Mouse (Mus musculus) bone marrow macrophage, adult 2 months (primary cell): Measurements from ENCODE around the gene Thrap3. TPM values are rescaled to one million over a fixed set of nuclear protein-coding genes. Genes with fewer than 3 reads are reported as not detected.
A peak's percentile ranks its signal among the peaks of the same experiment; 100 is the strongest.

Experiments
- H3K27ac ChIP-seq: 2 replicates; pipeline ENCODE4 v1.5.1; 2012; ENCODE audit warnings: low read depth, low read length; ENCODE audit not compliant: insufficient read depth
- H3K4me1 ChIP-seq: 2 replicates; pipeline ENCODE4 v1.6.1; 2012; ENCODE audit warnings: low read length; ENCODE audit not compliant: control insufficient read depth, insufficient read depth
- H3K4me3 ChIP-seq: 2 replicates; pipeline ENCODE4 v1.5.1; 2012; ENCODE audit warnings: mild to moderate bottlenecking, low read length, moderate library complexity; ENCODE audit not compliant: insufficient read depth
- CTCF ChIP-seq: IDR thresholded peaks from 2 replicates; pipeline ENCODE4 v1.5.1; 2012; ENCODE audit warnings: low read depth, mild to moderate bottlenecking, low read length, moderate library complexity
- POLR2A ChIP-seq: IDR thresholded peaks from 2 replicates; pipeline ENCODE4 v1.6.1; 2012; ENCODE audit warnings: mild to moderate bottlenecking, low read depth, low read length, borderline replicate concordance
- polyA plus RNA-seq: library from polyadenylated mRNA; stranded (reverse); fragments of >200 nt; gene quantifications from 2 replicates; pipeline ENCODE4 v1.2.4, GENCODE M21; 2012; ENCODE audit not compliant: missing spikeins, insufficient read depth, insufficient read length

Thrap3 gene
- polyA plus RNA-seq, 1 experiment, result 236 TPM

DNA sequence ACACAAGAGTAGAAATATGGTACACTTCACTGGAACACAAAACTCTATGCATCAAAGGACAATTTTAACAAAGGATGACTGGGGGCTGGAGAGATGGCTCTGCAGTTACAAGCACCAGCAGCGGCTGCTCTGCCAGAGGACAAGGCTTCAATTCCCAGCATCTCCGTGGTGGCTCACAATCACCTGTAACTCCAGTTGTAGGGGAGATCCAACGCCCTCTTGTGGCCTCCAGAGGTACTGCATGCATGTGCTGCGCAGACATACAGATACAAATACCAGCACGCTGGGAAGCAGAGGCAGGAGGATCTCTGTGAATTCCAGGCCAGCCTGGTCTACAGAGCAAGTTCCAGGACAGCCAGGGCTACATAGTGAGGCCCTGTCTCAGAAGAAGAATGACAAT is 45.9 kb downstream of the Thrap3 start:
- Histone ChIP-seq H3K4me1 (peaks cover 18% of the 10 kb centered on the region), H3K27ac (no peak overlapping the region), H3K4me3 (no peak overlapping the region)
- TF ChIP-seq POLR2A (no peak), CTCF (peak; percentile 95)

DNA sequence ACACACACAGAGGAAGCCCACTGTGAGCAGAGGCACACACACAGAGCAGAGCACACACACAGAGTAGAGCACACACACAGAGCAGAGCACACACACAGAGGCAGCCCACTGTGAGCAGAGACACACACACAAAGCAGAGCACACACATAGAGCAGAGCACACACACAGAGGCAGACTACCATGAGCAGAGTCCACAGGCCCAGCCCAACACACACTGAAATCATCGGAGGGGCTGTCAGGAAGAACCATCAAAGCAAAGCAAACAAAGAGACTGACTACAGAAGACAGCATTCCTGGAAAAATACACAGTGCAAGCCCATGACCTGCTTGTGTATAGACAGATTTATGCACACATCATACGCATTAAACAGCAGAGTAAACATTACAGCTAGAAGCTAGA is 46.7 kb downstream of the Thrap3 start:
- Histone ChIP-seq H3K4me3 (no peak overlapping the region), H3K4me1 (peaks cover 18% of the 10 kb centered on the region), H3K27ac (no peak overlapping the region)
- no peak for TF ChIP-seq CTCF
- TF ChIP-seq POLR2A, result no peak

DNA sequence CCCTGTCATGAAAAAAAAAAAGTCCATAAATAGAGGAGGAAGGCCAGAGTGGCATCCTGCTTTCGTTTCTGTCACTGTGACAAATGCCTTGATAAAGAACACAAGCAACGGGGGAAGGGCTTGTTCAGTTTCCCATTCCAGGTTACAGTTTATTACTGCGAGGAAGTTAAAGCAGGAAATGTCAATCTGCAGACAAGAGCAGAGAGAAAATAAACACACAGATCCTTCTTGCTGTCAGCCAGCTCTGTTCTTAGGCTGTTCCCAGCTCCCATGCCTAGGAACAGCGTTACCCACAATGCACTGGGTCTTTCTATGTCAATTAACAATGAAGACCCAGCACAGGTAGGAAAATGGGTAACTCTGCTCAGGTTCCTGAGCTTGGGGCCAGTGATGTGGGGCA is 47.4 kb downstream of the Thrap3 start:
- TF ChIP-seq CTCF, result no peak
- TF ChIP-seq POLR2A, result no peak
- H3K4me3 ChIP-seq, result no peak overlapping the region
- H3K4me1 ChIP-seq, result peaks cover 18% of the 10 kb centered on the region
- peak overlapping the region; percentile 22 for H3K27ac ChIP-seq

DNA sequence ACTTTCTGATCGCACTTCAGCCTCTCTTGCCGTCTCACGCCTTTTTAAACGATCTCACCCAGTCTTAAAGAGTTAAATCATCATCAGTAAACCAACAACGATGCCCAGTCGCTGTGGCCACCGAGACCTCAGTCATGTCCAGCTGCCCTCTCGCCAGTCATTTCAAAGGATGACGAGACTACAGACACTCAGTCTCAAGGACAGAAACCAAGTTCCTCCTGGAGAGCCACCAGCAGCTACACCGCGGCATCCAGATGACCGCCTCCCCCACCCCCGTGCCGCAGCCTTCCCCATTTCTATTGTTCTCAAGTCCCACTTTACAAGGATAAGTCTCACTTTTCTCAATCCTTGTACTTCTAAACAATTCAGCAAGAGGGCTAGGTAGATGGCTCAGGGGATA is 49.7 kb downstream of the Thrap3 start:
- Histone ChIP-seq H3K4me1 (peaks cover 23% of the 10 kb centered on the region), H3K27ac (no peak overlapping the region), H3K4me3 (no peak overlapping the region)
- TF ChIP-seq CTCF (no peak), POLR2A (no peak)

DNA sequence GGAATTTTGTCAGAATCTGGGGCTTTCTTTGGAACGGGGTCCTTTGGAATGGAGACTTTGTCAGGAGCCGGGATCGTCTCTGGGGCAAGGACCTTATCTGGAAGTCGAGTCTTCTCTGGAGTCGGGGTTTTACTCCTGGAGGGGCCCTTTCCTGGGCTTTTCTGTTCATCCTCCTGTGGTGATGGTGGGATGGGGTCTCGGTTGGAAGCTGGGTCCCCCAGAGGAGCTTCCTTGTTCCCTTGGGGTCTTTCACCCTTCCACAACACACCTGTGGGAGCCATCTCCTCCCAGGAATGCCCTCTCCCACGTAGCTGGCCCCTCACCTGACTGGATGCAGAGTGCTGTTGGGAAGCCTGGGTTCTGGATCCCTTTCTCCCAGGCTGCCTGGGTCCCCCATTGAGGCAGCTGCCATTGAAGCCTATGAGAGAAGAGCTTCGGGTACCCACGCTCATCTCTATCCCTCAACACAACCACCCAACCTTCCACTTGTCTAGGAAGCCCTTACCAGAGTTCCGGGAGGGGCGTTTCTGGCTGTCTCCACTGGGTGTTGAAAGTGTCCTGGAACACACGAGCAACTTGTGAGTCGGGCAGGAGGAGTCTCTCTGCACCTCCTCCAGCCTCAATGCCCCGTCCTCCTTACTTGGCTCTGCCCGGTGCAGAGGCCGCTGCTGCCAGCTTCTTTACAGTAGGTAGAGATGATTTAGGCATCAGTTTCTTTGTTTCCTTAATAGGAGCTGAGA is 50.7 kb downstream of the Thrap3 start:
- TF ChIP-seq CTCF, result no peak
- H3K4me1 ChIP-seq, result peaks cover 23% of the 10 kb centered on the region
- H3K27ac ChIP-seq, result no peak overlapping the region
- H3K4me3 ChIP-seq, result no peak overlapping the region

DNA sequence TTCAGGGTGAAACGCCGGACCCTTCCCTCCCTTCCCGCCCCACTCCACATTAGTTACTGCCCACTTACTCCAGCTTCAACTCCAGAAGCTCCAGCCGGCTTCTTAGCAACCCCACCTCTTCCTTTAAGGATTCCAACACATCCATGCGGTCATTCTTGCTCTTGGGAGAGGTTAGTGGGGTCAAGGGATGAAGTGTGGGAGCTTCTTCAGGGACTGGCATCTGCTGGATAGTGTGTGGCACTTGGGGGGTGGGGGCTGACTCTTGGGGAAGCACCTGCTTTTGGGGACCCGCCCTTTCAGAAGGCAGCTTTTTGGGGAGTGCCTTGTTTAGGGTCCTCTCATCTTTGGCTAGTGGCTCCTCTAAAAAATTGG is 51.6 kb downstream of the Thrap3 start:
- Histone ChIP-seq H3K27ac (no peak overlapping the region), H3K4me1 (peaks cover 17% of the 10 kb centered on the region), H3K4me3 (no peak overlapping the region)
- TF ChIP-seq POLR2A (no peak), CTCF (no peak)

DNA sequence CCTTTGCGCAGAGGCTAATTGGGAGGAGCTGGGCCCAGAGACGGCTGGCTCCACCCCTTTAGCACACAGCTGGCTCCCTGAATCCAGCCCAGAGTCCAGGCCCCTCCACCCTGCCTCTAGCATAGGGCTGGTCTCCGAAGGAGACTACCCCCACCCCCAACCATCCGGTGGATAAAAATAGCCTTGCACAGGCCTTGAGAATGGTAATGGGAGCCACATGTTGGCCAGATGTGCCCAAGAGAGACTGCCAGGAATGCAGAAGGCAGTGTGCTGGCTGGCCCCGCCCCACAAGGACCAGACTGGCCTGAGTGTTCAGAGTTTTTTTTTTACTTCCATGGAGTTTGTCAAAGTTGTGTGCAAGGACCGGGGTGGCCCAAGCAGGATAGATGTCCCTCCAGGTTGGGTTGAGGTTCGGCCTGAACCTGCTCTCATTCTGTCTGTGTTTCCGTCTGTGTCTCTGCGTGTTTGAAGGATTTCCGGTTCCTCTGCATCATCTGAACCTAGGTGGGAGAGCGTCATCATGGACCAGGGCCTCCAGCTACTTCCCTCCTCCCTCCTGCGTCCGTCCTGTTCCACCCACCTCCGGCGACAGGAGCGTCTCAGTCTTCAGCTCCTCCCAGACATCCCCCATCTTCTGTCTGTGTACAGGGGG is 52.1 kb downstream of the Thrap3 start:
- Histone ChIP-seq H3K4me1 (peaks cover 12% of the 10 kb centered on the region), H3K27ac (no peak overlapping the region), H3K4me3 (no peak overlapping the region)
- no peak for TF ChIP-seq CTCF
- no peak for TF ChIP-seq POLR2A

DNA sequence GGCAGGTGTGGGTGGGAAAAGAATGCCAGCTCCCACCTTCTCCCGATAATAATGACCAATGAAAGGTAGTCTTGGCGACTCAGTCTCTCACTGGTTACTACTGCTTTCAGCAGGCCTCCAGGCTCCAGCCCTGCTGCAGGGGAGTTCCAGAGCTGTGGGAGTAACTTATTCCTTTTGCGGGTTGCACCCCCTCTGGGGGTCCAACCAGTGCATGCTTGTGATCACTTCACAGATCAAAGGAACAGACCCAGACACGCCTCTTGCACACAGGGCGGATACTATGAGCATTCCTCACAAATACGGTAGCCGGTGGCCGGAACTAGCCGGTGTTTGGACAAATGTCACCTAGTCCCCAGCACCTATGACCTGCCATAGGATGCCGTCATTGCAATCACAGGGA is 52.8 kb downstream of the Thrap3 start:
- no peak for TF ChIP-seq POLR2A
- no peak for TF ChIP-seq CTCF
- no peak overlapping the region for H3K27ac ChIP-seq
- H3K4me3 ChIP-seq, result no peak overlapping the region
- H3K4me1 ChIP-seq, result peaks cover 5% of the 10 kb centered on the region

DNA sequence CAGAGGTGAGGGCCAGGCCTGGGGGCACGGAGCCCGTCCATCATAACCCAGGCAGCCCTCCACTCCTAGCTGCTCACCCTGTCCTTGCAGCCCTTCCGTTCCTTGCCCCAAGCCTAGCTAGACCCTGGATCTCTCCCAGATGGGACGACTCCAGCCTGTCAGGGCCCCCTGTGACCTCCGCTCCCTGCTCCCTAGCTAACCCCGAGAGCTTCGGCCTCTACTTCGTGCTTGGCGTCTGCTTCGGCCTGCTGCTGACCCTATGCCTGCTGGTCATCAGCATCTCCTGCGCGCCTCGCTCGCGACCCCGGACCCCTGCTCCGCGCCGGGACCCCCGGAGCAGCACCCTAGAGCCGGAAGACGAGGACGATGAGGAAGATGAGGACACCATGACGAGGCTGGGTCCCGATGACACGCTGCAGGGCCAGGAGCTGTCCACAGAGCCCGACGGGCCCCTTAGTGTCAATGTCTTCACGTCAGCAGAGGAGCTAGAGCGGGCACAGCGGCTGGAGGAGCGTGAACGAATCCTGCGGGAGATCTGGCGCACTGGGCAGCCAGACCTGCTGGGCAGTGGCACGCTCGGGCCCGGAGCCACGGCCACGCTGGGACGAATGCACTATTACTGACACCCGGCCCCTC is 53.4 kb downstream of the Thrap3 start:
- TF ChIP-seq POLR2A (no peak), CTCF (no peak)
- H3K27ac ChIP-seq, result no peak overlapping the region
- H3K4me1 ChIP-seq, result peaks cover 4% of the 10 kb centered on the region; the same call in 1 of the 2 replicates
- H3K4me3 ChIP-seq, result peak overlapping the region; percentile 62

DNA sequence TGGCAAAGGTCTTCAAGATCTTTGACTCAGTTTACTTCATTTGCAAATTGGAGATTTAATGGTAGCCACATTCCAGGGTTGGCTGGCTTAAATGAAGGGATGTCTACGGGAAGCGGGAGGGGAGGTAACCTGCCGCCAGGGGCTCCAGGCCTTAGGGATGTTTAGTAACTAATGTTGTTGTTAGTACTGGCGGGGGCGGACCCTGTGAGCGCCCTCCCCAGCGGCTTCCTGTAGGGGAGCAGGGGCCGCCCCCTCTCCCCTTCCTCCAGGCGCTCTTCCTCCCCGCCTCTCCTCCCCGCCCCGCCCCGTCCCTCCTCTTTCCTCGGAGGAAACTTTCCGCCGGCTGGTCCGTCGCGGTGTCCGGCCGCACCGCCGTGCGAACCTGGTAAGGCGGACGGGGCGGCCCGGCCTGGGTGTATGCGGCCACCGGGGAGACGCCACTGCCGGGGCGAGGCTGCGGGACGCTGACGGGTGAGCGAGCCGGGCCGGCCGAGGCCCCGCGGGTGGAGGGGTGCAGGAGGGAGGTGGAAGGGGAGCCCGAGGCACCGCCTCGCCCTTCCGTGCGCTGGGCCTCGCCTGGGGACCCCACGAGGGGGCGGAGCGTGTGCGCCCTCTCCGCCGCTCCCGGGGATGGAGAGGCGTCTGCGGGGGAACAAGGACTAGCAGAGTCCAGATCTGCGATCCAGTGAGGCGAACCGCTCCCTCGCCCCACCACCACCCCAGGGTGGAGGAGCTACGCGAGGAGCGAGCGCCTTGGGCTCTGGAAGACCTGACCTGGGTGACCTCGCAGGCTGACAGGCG is 54.2 kb downstream of the Thrap3 start:
- no peak overlapping the region for H3K27ac ChIP-seq
- H3K4me3 ChIP-seq, result peak overlapping the region; percentile 62
- peaks cover 4% of the 10 kb centered on the region; the same call in 1 of the 2 replicates for H3K4me1 ChIP-seq
- TF ChIP-seq CTCF (no peak), POLR2A (no peak)
